Mouse (Mus musculus) mouse embryonic stem cell (cell line): ENCODE data around the gene Palb2.

Experiments
- in situ Hi-C, 2 experiments: fragments of 300-500 bp; cut with MboI; formaldehyde crosslinking; loops; 1 replicate in 1 of 2; 3 replicates in 1 of 2; pipeline ENCODE4 v1.14.3; 2019 to 2020; ENCODE audit warnings: low sequenced_read_pairs in 2 of 2, low pct_unique_long_range_greater_than_20kb in 1 of 2, mixed read lengths in 1 of 2; ENCODE audit not compliant: unreplicated experiment in 1 of 2

Gene Palb2

DNA sequence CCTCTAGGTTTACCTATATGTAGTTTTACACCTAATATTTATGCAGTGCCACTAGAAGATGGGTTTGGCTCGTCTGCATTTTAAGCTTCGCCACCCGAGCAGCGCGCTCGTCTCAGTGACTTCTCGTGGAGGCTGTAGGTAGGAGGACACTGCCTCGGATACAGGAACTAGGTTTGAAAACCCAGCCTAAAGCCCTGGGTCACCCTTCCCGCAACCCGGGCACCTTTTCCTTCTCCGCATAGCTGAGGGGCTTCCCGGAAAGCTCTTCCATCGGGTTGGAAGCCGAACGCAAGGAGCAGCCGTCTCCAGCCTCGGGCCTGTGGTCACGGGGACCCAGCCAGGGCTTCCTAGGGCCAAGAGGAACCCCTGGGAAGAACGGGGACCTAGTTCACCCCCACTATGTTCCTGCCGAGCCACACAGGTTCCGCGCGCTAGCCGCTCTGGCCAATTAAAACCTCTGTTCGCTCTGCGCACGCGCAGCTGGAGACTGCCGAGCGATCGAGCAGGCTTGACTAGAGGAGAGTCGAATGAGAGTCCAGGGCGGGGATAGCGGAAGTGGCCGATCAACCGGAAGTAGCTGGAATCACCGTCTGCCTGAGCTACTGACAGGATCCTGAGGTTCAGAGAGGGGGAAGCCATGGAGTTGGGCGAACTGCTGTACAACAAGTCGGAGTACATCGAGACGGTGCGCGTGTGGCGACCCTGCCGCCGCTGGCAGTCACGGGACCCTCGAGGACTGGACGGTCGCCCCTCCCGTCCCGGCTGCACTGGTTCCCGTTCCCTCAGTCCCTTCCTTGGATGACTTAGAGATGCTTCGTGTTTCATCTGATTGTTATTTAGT, at the start of gene Palb2, which contains the start of gene Dctn5:
Palb2 (minus strand) TSS at position 489 of the 841 bp plus-strand sequence.
Dctn5 (plus strand) TSS at position 545 of the 841 bp plus-strand sequence.
- in situ Hi-C loops, result no loop called here

- in situ Hi-C loops, result no loop called here
These were observed 47.9 kb upstream of the Palb2 start for GRCm38 (mm10) chr7:122180720-122181119.

DNA sequence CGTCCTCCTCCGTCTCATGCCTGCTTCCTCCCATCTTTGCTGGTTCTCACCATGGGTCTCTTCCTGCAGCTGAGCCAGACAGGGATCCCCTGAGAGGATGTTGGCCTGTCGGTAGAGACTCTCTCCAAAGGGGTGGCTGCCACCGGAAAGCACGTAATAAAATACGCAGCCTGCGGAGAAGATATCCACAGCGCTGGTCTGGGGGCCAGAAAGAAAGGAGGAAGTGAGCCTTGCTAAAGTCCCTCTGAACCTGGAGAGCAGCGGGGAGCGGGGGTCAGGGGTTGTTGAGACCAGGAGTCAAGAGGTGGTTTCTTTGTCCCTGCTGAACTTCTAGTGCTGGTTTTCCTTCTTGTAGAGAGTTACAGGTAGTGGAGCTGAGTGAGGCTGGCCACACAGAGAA, 38.8 kb upstream of the Palb2 start:
- in situ Hi-C loops, result no loop called here

- in situ Hi-C loops, result no loop called here
These were observed 37.9 kb upstream of the Palb2 start for GRCm38 (mm10) chr7:122170705-122171104.

DNA sequence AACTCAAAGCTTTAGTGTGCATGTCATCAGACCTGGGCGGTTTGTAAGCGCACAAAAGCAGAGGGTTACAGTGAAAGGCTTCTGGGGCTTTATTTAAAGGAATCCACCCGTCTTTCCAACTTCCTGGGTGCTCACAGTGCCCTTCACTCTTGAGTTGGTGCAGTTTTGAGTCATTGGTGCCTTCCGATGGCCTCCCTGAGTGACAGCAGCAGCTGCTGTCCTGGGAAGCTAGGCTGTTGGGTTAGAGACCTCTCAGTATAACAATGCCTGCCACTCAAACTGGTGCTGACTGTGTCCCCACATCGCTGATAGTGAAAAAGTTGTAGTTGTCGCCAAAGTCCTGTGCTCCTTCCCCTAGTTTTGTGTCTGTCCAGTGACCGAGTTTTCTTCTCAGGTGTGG, 34.4 kb upstream of the Palb2 start:
- in situ Hi-C loops, result no loop called here

- in situ Hi-C loops, result no loop called here
These were observed 31.0 kb upstream of the Palb2 start for GRCm38 (mm10) chr7:122163766-122164165.

DNA sequence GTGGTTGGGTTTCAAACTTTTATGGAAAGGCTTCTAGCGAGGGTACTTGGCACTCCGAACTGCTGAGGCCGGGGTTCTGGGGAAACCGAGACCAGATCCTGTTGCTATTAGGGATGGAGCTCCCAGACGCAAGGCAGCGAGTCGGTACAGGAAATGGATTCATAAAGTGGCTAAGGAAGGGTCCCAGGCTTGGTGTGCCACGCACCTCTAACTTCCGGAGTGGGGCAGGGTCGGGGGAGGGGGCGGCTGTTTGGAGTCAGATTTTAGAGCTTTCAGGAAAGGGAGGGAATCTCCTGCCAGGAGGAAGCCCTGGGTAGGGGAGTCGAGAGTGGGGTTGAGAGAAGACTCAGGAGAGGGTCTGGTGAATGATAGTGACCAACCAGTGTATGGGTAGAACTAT, 27.3 kb upstream of the Palb2 start:
- in situ Hi-C loops, result no loop called here

- in situ Hi-C loops, result no loop called here
These were observed 26.4 kb upstream of the Palb2 start, which contains the start of gene Plk1 for GRCm38 (mm10) chr7:122158915-122159902. TSS of gene Plk1 (plus strand) at chr7:122159439.

DNA sequence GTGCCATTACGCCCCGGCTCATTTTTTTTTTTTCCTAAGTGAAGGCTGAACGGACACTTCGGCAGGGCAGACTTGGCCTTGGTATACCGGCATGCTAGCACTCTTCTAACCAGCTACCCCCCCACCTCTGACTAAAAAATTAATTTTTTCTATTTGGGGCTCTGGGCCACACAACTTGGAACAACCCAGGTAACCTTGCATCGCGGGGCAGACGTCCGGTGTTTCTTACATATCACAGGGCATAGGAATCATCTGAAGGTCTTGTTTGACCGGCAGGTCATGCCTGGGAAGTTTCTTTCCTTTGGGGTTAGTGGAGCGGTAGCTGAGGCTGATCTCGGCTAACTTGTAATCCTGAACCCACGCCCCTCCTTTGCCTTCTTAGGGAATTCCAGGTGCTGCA, 25.7 kb upstream of the Palb2 start:
- in situ Hi-C loops, result no loop called here

- in situ Hi-C loops, result no loop called here
These were observed 19.7 kb upstream of the Palb2 start for GRCm38 (mm10) chr7:122152473-122152872.

DNA sequence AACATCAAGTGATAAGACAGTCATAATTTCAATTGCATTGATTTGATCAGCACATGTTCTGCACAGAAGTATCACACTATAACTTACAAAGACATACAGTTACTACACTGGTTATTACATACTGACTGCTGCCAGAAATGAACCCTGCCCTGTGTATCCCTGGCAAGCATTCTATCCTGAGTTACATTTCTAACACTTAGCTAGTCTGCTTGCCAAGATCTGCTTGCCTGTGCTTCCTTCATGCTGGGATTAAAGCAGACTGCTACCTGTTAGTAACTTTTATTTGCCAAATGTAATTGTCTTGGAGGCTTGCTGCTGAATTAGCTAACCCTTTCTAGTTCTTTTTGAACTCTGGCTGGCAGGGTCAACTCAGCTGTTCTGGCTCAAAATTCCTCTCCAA, 8.2 kb upstream of the Palb2 start:
- in situ Hi-C loops, result no loop called here

GRCm38 (mm10) chr7:122138190-122138589, 5.4 kb upstream of the Palb2 start:
- in situ Hi-C loops, result no loop called here

DNA sequence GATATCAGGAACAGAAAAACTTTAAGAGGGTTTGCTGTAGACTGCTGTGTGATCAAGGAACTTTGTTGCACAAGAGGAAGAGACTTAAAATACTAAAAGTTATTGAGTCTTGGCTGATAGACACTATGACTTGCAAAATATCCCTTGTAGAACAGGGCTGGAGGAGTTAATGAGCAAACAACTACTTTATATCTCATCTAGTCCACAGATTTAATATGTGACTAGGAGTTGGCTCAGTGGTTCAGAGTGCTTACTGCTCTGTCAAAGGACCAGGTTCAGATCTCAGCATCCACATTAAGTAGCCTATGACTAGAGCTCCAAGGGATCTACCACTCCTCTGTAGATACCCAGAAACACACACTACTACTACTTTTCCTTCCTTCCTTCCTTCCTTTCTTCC, 4.3 kb upstream of the Palb2 start:
- in situ Hi-C loops, result no loop called here

GRCm38 (mm10) chr7:122135070-122135469, 2.3 kb upstream of the Palb2 start:
- in situ Hi-C loops, result no loop called here

- in situ Hi-C loops, result no loop called here
These were observed 497 bp upstream of the Palb2 start for GRCm38 (mm10) chr7:122133338-122133625.

GRCm38 (mm10) chr7:122131834-122132233, 951 bp downstream of the Palb2 start:
- in situ Hi-C loops, result no loop called here

DNA sequence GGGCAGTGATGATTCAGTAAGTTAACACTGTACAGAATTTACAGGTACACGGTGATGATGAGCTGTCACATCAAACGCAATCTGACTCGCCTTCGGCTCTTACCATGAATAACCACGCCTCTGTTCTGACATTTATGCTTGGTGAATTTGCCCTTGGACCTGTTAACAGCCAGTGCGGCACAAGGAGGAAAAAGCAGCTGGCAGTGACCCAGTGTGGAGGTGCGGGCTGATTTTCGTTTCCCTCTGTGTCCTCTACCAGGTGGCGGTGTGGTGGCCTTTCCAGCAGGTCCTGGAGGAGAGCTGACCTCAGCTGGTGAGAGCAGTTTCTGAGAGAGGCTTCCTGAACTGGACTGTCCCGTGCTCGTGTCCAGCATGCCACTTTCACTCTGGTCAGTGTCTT, 5.8 kb downstream of the Palb2 start:
- in situ Hi-C loops, result no loop called here

DNA sequence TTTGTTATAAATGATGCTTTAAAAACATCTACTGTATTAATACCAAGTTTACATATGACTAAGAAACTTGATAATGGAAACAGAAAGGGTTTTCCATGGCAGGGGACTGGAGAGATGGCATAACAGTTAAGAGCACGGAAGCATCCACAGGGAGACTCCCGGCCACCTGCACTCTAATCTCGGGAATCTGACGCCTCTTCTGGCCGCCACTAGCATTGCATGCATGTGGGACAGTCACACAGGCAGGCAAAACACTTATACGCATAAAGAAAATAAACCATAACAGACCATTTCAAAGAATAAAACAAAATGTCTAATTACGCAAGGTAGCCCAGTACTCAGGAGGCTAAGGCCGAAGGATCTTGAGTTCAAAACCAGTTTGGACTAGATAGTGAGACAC, 7.1 kb downstream of the Palb2 start:
- in situ Hi-C loops, result no loop called here

GRCm38 (mm10) chr7:122123518-122123917, 9.3 kb downstream of the Palb2 start:
- in situ Hi-C loops, result no loop called here
